Mouse (Mus musculus): ENCODE data around the gene Npsr1.

- TF ChIP-seq EP300 (IDR thresholded peaks at IDR 0.05; ENCODE audit: low read depth) (no peak), CTCF (IDR thresholded peaks at IDR 0.05; ENCODE audit: low read depth) (no peak)
Measured at GRCm38 (mm10) chr9:24063251-24063650, 34.5 kb upstream of the Npsr1 start.

All from heart, postnatal 0 days (tissue).